Mouse (Mus musculus) stomach, postnatal 0 days (tissue): ENCODE measurements around the gene Cnot8.

Source experiments
- CTCF ChIP-seq: IDR thresholded peaks from 2 replicates; pipeline ENCODE4 v1.5.1; 2016; ENCODE audit warnings: antibody characterized with exemption, low read depth, mild to moderate bottlenecking, moderate library complexity
- EP300 ChIP-seq: optimal IDR thresholded peaks from 2 replicates; pipeline ENCODE3; 2016; ENCODE audit warnings: antibody characterized with exemption

DNA sequence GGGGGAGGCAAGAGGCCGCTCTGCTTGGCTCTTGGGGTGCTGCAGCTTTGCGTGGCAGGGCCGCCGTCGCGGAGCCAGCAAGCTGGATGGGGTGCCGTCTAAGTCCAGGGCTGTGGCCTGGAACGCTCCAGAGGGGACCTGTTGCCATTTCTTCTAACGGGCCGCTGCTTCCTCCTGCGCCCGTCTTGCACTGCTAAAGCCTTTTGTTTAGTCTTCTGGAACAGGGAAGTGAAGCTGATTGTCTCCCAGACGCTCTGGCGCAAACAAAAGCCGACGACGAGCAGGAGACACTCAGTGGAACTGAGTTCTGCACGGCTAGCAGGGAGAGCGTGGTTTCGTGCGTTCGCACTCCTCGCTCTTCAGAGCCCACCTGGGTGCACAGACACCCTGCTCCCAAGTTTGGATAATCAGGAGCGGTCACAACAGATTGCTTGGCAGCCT is 418 bp downstream of the Cnot8 start:
- TF ChIP-seq CTCF, result no peak
- TF ChIP-seq EP300, result no peak
